Mouse (Mus musculus) C2C12 (cell line): ENCODE data around the gene Rnf40.

Source experiments
- CEBPB ChIP-seq: IDR thresholded peaks from one replicate; pipeline ENCODE4 v1.6.1; 2011; ENCODE audit warnings: low read depth, mild to moderate bottlenecking, control low read depth, moderate library complexity
- CTCF ChIP-seq: IDR thresholded peaks from one replicate; pipeline ENCODE4 v1.5.1; 2011; ENCODE audit not compliant: control insufficient read depth, insufficient read depth, insufficient read length
- MAX ChIP-seq: IDR thresholded peaks from one replicate; pipeline ENCODE4 v1.6.1; 2011; ENCODE audit warnings: mild to moderate bottlenecking, control low read depth
- MYOD1 ChIP-seq: IDR thresholded peaks from one replicate; pipeline ENCODE4 v1.6.1; 2011; ENCODE audit warnings: low read depth; ENCODE audit not compliant: control insufficient read depth, insufficient read length
- MYOG ChIP-seq: IDR thresholded peaks from one replicate; pipeline ENCODE4 v1.6.1; 2011; ENCODE audit not compliant: control insufficient read depth, insufficient read length; ENCODE audit errors: extremely low read depth
- USF1 ChIP-seq: IDR thresholded peaks from one replicate; pipeline ENCODE4 v1.6.1; 2011; ENCODE audit warnings: low read depth, mild to moderate bottlenecking, control low read depth, moderate library complexity

- TF ChIP-seq CTCF (no peak), MAX (no peak), USF1 (no peak), MYOG (no peak), MYOD1 (no peak), CEBPB (no peak)
These were observed 37.0 kb upstream of the Rnf40 start for GRCm38 (mm10) chr7:127551558-127551957.
